Comparison of ENCODE assay signal across 8 mouse cellular contexts in genomic region chr10:40177323-40177962, GRCm38 (mm10). TPM values are rescaled to one million over a fixed set of nuclear protein-coding genes. Genes with fewer than 3 reads are reported as not detected.
DNase-seq lines count a peak whose midpoint lies in the region; ATAC-seq and TF ChIP-seq lines count a peak whose summit lies in the region.

No protein-coding gene starts in this region.

- 0 out of 2 replicates have a peak, but pooled peaks cover 3% of the 10 kb centered on the region for H3K4me1 ChIP-seq in kidney, embryonic 14.5 days (ENCODE audit: control insufficient read depth, insufficient read depth, low read length)
- peaks cover 7% of the 10 kb centered on the region for H3K4me1 ChIP-seq in heart, embryonic 15.5 days (replicated peaks)
- no peaks in the 10 kb centered on the region for H3K4me1 ChIP-seq in hindbrain, embryonic 10.5 days (replicated peaks)

- no peaks in the 10 kb centered on the region for H3K36me3 ChIP-seq in kidney, embryonic 14.5 days (ENCODE audit: control insufficient read depth, insufficient read depth, low read length)
- H3K36me3 ChIP-seq in heart, embryonic 15.5 days: no peaks in the 10 kb centered on the region
- H3K36me3 ChIP-seq in hindbrain, embryonic 10.5 days: no peaks in the 10 kb centered on the region

- TF ChIP-seq CTCF in left cerebral cortex, adult 2 months (IDR thresholded peaks at IDR 0.05): no peak

- ATAC-seq in kidney, embryonic 14.5 days (ENCODE audit: low FRiP score, low TSS enrichment): no peak
- peak; percentile 79 for ATAC-seq in heart, embryonic 15.5 days (replicated peaks; ENCODE audit: insufficient number of reproducible peaks, insufficient read depth, low FRiP score, low read depth)

- DNase-seq in kidney, adult 9 months: peak; percentile 31
- DNase-seq in adrenal gland, adult 8-10 months: peak; percentile 43
- peak; percentile 12 to 19 for DNase-seq in left cerebral cortex, adult 2 months (ENCODE audit: extremely low spot score in 1 of 2, low spot score in 2 of 2)
- DNase-seq in right cerebral cortex, postnatal 14 days: peak; percentile 40
- DNase-seq in retina, postnatal 1 day: no peak
- DNase-seq in hindbrain, embryonic 10.5 days (ENCODE audit: low spot score): no peak

- H3K9me3 ChIP-seq in kidney, embryonic 14.5 days (ENCODE audit: control insufficient read depth, low read length): no peaks in the 10 kb centered on the region
- no peaks in the 10 kb centered on the region for H3K9me3 ChIP-seq in heart, embryonic 15.5 days (replicated peaks)
- H3K9me3 ChIP-seq in hindbrain, embryonic 10.5 days: no peaks in the 10 kb centered on the region

- no peaks in the 10 kb centered on the region for H3K27me3 ChIP-seq in kidney, embryonic 14.5 days (ENCODE audit: control insufficient read depth, insufficient read depth, low read length)
- no peaks in the 10 kb centered on the region for H3K27me3 ChIP-seq in heart, embryonic 15.5 days
- H3K27me3 ChIP-seq in hindbrain, embryonic 10.5 days (ENCODE audit: insufficient read depth, poor library complexity, severe bottlenecking): no peaks in the 10 kb centered on the region

- no peak overlapping the region for H3K27ac ChIP-seq in kidney, embryonic 14.5 days (ENCODE audit: low read depth, low read length)
- peak overlapping the region; percentile 46; the same call in 1 of the 2 replicates for H3K27ac ChIP-seq in heart, embryonic 15.5 days
- H3K27ac ChIP-seq in left cerebral cortex, adult 2 months: no peak overlapping the region
- H3K27ac ChIP-seq in hindbrain, embryonic 10.5 days: no peak overlapping the region

- no peak overlapping the region for H3K4me3 ChIP-seq in kidney, embryonic 14.5 days (ENCODE audit: low read length)
- H3K4me3 ChIP-seq in heart, embryonic 15.5 days: peak overlapping the region; percentile 11; the same call in 1 of the 2 replicates
- no peak overlapping the region for H3K4me3 ChIP-seq in left cerebral cortex, adult 2 months
- no peak overlapping the region for H3K4me3 ChIP-seq in hindbrain, embryonic 10.5 days

- no peak overlapping the region for H3K9ac ChIP-seq in kidney, embryonic 14.5 days (ENCODE audit: low read depth, low read length)
- H3K9ac ChIP-seq in heart, embryonic 15.5 days: no peak overlapping the region

- no peak overlapping the region for H3K4me2 ChIP-seq in kidney, embryonic 14.5 days (replicated peaks; ENCODE audit: low read depth, low read length)
- H3K4me2 ChIP-seq in heart, embryonic 15.5 days: peak overlapping the region; percentile 43

- WGBS in kidney, embryonic 14.5 days: 54% methylated on average over 6 of the region's 6 CpGs
- WGBS in heart, embryonic 15.5 days: 13% methylated on average over 6 of the region's 6 CpGs
- 58% methylated on average over 6 of the region's 6 CpGs for WGBS in hindbrain, embryonic 10.5 days

- intact Hi-C loops in left cerebral cortex, adult 2 months (cut with DNase I): no loop called here

RNA-seq across cellular contexts. Expression of gene Slc16a10, which starts 35.4 kb away (rescaled TPM):
- 4.2 and 9.2 TPM in 2 replicates for polyA plus RNA-seq in kidney, embryonic 14.5 days (2014; fragmentation: Nextera tagmentation; extraction: Ambion mirVana)
- total RNA-seq in adrenal gland, adult 8-10 months (2022): 10 to 100 TPM; 11.2 to 17.4 (median 15.0) TPM
- 14.8 and 20.8 TPM in 2 replicates for polyA plus RNA-seq in heart, embryonic 15.5 days (2015; fragmentation: Nextera tagmentation; extraction: Ambion mirVana)
- total RNA-seq in left cerebral cortex, adult 2 months (2021): 1 to 10 TPM; 2.4 to 4.1 TPM
- polyA plus RNA-seq in hindbrain, embryonic 10.5 days (2016; fragmentation: Nextera tagmentation; extraction: Ambion mirVana): 8.7 and 10.3 TPM in 2 replicates

Comparison
In these comparisons a context has a peak if more than half of its experiments do, and no peak if none do; other contexts are left out.
1. DNase-seq: peak in kidney, adult 9 months (single experiment), adrenal gland, adult 8-10 months (single experiment), left cerebral cortex, adult 2 months (2 of 2) and right cerebral cortex, postnatal 14 days (single experiment); none in retina, postnatal 1 day (single experiment) and hindbrain, embryonic 10.5 days (single experiment).